Mouse (Mus musculus) forebrain, embryonic 16.5 days (tissue): Measurements from ENCODE around the gene Znrd1as. TPM values are rescaled to one million over a fixed set of nuclear protein-coding genes. Genes with fewer than 3 reads are reported as not detected.

ENCODE experiments used
- ATAC-seq: fragments of 200-750 bp; cut with Nextera tagmentation; 2 replicates; pipeline ENCODE4 v1.8.0; 2017; ENCODE audit warnings: mild to moderate bottlenecking, moderate library complexity
- H3K27ac ChIP-seq: fragments of 300-500 bp; sonication (generic); 2 replicates; pipeline ENCODE4 v1.5.1; 2014; ENCODE audit warnings: low read length, control low read depth
- H3K27me3 ChIP-seq: fragments of 300-500 bp; sonication (generic); replicated peaks from 2 replicates; pipeline ENCODE4 v1.6.1; 2014; ENCODE audit warnings: low read length; ENCODE audit not compliant: control insufficient read depth, insufficient read depth
- H3K36me3 ChIP-seq: fragments of 300-500 bp; sonication (generic); 2 replicates; pipeline ENCODE4 v1.6.1; 2014; ENCODE audit not compliant: control insufficient read depth, insufficient read depth
- H3K4me1 ChIP-seq: fragments of 300-500 bp; sonication (generic); replicated peaks from 2 replicates; pipeline ENCODE4 v1.6.1; 2014; ENCODE audit warnings: low read length; ENCODE audit not compliant: control insufficient read depth, insufficient read depth
- H3K4me2 ChIP-seq: fragments of 300-500 bp; sonication (generic); 2 replicates; pipeline ENCODE4 v1.6.1; 2014; ENCODE audit warnings: mild to moderate bottlenecking, low read length, control low read depth
- H3K4me3 ChIP-seq: fragments of 300-500 bp; sonication (generic); replicated peaks from 2 replicates; pipeline ENCODE4 v1.5.1; 2014; ENCODE audit warnings: mild to moderate bottlenecking, low read length, control low read depth
- H3K9ac ChIP-seq: fragments of 300-500 bp; sonication (generic); replicated peaks from 2 replicates; pipeline ENCODE4 v1.6.1; 2014; ENCODE audit warnings: low read depth, low read length, control low read depth
- H3K9me3 ChIP-seq: fragments of 300-500 bp; sonication (generic); 2 replicates; pipeline ENCODE4 v1.6.1; 2016; ENCODE audit warnings: low read length; ENCODE audit not compliant: control insufficient read depth
- WGBS: fragments of 180-500 bp; shearing (Covaris S2); extraction: QIAGEN DNeasy Blood & Tissue Kit; methylation state at CpG from one replicate; pipeline ENCODE4 v1.1.7; 2014; 5-methylcytosine and 5-hydroxymethylcytosine counted together
- polyA plus RNA-seq: library from polyadenylated mRNA; unstranded; fragments of >200 nt; fragmentation: Nextera tagmentation; extraction: Ambion mirVana; gene quantifications from 2 replicates; pipeline ENCODE4 v1.2.1, GENCODE M21; 2015

Znrd1as gene
- polyA plus RNA-seq, result 4.8 and 5.1 TPM in 2 replicates

GRCm38 (mm10) chr17:36957999-36958743 is at the start of gene Znrd1as, which contains the start of gene Znrd1:
Gene Znrd1as, plus strand, starts transcription at chr17:36958592.
Gene Znrd1, minus strand, starts transcription at chr17:36958559.
- Histone ChIP-seq H3K9ac (peak within 1 kb of the TSS; percentile 83), H3K4me2 (peak within 1 kb of the TSS; percentile 88), H3K27ac (peak within 1 kb of the TSS; percentile 82), H3K4me3 (peak within 1 kb of the TSS; percentile 55), H3K4me1 (peaks cover 14% of the 10 kb centered on the region), H3K9me3 (no peaks in the 10 kb centered on the region), H3K36me3 (peaks cover 7% of the 10 kb centered on the region; the same call in 1 of the 2 replicates), H3K27me3 (no peaks in the 10 kb centered on the region)
- ATAC-seq, result peak; percentile 98
- under 1% methylated on average over 46 of the region's 46 CpGs for WGBS

- Histone ChIP-seq H3K4me1 (no peaks in the 10 kb centered on the region), H3K9me3 (no peaks in the 10 kb centered on the region), H3K27ac (no peak overlapping the region), H3K36me3 (no peaks in the 10 kb centered on the region), H3K9ac (no peak overlapping the region), H3K4me2 (no peak overlapping the region), H3K4me3 (no peak overlapping the region), H3K27me3 (no peaks in the 10 kb centered on the region)
- 66% methylated on average over 4 of the region's 4 CpGs for WGBS
- ATAC-seq, result no peak
Observed at GRCm38 (mm10) chr17:36909802-36910201, 48.6 kb upstream of the Znrd1as start.

GRCm38 (mm10) chr17:36912031-36912430 is 46.4 kb upstream of the Znrd1as start:
- 85% methylated on average over 2 of the region's 2 CpGs for WGBS
- no peaks in the 10 kb centered on the region for H3K9me3 ChIP-seq
- ATAC-seq, result no peak

GRCm38 (mm10) chr17:36914108-36914507 is 44.3 kb upstream of the Znrd1as start:
- ATAC-seq, result no peak
- H3K9me3 ChIP-seq, result no peaks in the 10 kb centered on the region
- no peak overlapping the region for H3K27ac ChIP-seq
- no peak overlapping the region for H3K9ac ChIP-seq
- no peak overlapping the region for H3K4me3 ChIP-seq
- H3K27me3 ChIP-seq, result no peaks in the 10 kb centered on the region
- H3K4me1 ChIP-seq, result no peaks in the 10 kb centered on the region
- no peaks in the 10 kb centered on the region for H3K36me3 ChIP-seq
- no peak overlapping the region for H3K4me2 ChIP-seq
- WGBS, result 11% methylated on average over 2 of the region's 2 CpGs

More at GRCm38 (mm10) chr17:36912031-36912430, 46.4 kb upstream of the Znrd1as start:
- no peaks in the 10 kb centered on the region for H3K36me3 ChIP-seq
- H3K4me1 ChIP-seq, result no peaks in the 10 kb centered on the region
- no peak overlapping the region for H3K27ac ChIP-seq
- H3K4me2 ChIP-seq, result no peak overlapping the region
- no peaks in the 10 kb centered on the region for H3K27me3 ChIP-seq
- H3K9ac ChIP-seq, result no peak overlapping the region
- H3K4me3 ChIP-seq, result no peak overlapping the region

GRCm38 (mm10) chr17:36915076-36915475 is 43.3 kb upstream of the Znrd1as start:
- no peak overlapping the region for H3K4me2 ChIP-seq
- WGBS, result 15% methylated on average over 9 of the region's 9 CpGs
- no peaks in the 10 kb centered on the region for H3K36me3 ChIP-seq
- no peak overlapping the region for H3K4me3 ChIP-seq
- 0 out of 2 replicates have a peak, but pooled peaks have one; percentile 31 for ATAC-seq
- H3K4me1 ChIP-seq, result no peaks in the 10 kb centered on the region
- no peak overlapping the region for H3K9ac ChIP-seq
- H3K27ac ChIP-seq, result no peak overlapping the region
- H3K27me3 ChIP-seq, result no peaks in the 10 kb centered on the region
- H3K9me3 ChIP-seq, result no peaks in the 10 kb centered on the region

- no peak for ATAC-seq
Observed at GRCm38 (mm10) chr17:36920239-36920638, 38.2 kb upstream of the Znrd1as start.

GRCm38 (mm10) chr17:36922715-36923114 is 35.7 kb upstream of the Znrd1as start:
- 90% methylated on average over 4 of the region's 4 CpGs for WGBS
- H3K4me1 ChIP-seq, result no peaks in the 10 kb centered on the region
- no peak overlapping the region for H3K4me3 ChIP-seq
- no peak for ATAC-seq
- no peak overlapping the region for H3K4me2 ChIP-seq
- no peak overlapping the region for H3K27ac ChIP-seq
- no peaks in the 10 kb centered on the region for H3K27me3 ChIP-seq
- H3K9ac ChIP-seq, result no peak overlapping the region
- H3K36me3 ChIP-seq, result no peaks in the 10 kb centered on the region
- no peaks in the 10 kb centered on the region for H3K9me3 ChIP-seq

More at GRCm38 (mm10) chr17:36920239-36920638, 38.2 kb upstream of the Znrd1as start:
- Histone ChIP-seq H3K9me3 (no peaks in the 10 kb centered on the region), H3K27ac (no peak overlapping the region), H3K9ac (no peak overlapping the region), H3K4me1 (no peaks in the 10 kb centered on the region), H3K4me3 (no peak overlapping the region), H3K4me2 (no peak overlapping the region), H3K36me3 (no peaks in the 10 kb centered on the region), H3K27me3 (no peaks in the 10 kb centered on the region)
- WGBS, result 48% methylated on average over 15 of the region's 15 CpGs

GRCm38 (mm10) chr17:36923491-36923890 is 34.9 kb upstream of the Znrd1as start:
- no peaks in the 10 kb centered on the region for H3K9me3 ChIP-seq
- no peaks in the 10 kb centered on the region for H3K36me3 ChIP-seq
- no peak overlapping the region for H3K4me3 ChIP-seq
- H3K27ac ChIP-seq, result no peak overlapping the region
- no peak for ATAC-seq
- H3K4me2 ChIP-seq, result no peak overlapping the region
- H3K9ac ChIP-seq, result no peak overlapping the region
- H3K4me1 ChIP-seq, result no peaks in the 10 kb centered on the region
- WGBS, result 64% methylated on average over 4 of the region's 4 CpGs
- no peaks in the 10 kb centered on the region for H3K27me3 ChIP-seq

GRCm38 (mm10) chr17:36927496-36928120 is 30.8 kb upstream of the Znrd1as start:
- 74% methylated on average over 10 of the region's 10 CpGs for WGBS
- H3K4me1 ChIP-seq, result no peaks in the 10 kb centered on the region
- no peak for ATAC-seq

More at GRCm38 (mm10) chr17:36927496-36928120, 30.8 kb upstream of the Znrd1as start:
- no peaks in the 10 kb centered on the region for H3K9me3 ChIP-seq
- no peak overlapping the region for H3K4me3 ChIP-seq
- H3K4me2 ChIP-seq, result no peak overlapping the region
- no peak overlapping the region for H3K9ac ChIP-seq
- H3K27me3 ChIP-seq, result no peaks in the 10 kb centered on the region
- H3K27ac ChIP-seq, result no peak overlapping the region
- no peaks in the 10 kb centered on the region for H3K36me3 ChIP-seq
